Mouse (Mus musculus): Measurements from ENCODE around the gene Ptprb.

Gene Ptprb

DNA sequence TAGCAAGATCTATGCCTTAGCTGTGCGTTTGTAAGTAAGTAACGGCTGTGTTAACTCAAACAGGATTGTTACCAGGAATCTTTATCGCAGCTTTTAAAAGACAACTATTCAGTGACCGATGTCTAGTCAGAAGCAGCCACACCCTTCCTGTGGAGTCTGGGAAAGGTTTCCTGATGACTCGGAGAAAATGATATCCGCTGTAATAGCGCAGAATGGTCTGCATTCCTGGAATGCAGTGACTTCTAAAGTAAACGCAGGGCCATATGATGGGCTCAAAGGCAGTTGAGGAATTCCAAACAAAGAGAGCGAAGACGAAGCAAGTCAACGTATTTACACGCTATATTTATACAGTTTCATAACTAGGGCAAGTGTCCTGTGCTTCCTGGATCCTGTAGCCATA is 22.5 kb downstream of the Ptprb start:
- no peak for DNase-seq

DNA sequence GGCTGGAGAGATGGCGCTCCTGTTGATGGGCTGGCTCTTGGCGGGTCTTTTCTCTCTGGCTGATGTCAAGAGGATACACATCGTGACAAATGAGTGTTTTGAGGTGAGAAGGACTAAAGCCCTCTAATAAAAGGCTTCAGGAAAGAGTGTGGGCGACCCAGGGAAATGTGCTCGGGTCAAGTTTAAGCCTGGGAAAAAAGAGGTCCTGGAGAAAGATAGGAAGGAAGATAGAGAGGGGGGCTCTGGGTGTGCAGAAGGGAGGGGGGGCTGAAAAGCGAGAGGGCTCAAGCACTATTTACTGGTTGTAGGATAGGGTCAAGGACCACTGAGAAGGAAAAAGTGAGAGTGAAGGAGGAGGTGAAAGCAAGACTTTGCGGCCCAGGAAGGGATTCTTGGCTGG is 25.5 kb downstream of the Ptprb start:
- DNase-seq = no peak

DNA sequence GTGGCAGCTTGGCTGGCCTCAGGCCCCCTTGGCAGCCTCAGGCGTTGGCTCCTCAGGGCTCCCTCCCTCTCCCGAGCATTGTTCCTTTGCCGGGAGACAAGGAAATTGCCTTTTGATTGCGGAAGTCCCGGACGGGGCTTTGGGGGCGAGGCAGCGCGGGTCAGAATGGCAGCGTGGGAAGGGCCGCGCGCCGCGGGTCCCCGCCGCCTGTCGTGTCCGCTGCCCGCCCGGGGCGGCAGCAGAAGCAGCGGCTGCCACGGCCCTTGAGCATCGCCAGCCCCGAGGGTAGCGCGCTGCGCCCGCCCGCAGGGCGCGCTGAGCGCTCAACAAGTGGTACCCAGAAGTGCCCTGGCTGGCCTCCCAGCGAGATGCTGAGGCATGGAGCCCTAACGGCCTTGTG is 25.9 kb downstream of the Ptprb start:
- peak; percentile 15 for DNase-seq

DNA sequence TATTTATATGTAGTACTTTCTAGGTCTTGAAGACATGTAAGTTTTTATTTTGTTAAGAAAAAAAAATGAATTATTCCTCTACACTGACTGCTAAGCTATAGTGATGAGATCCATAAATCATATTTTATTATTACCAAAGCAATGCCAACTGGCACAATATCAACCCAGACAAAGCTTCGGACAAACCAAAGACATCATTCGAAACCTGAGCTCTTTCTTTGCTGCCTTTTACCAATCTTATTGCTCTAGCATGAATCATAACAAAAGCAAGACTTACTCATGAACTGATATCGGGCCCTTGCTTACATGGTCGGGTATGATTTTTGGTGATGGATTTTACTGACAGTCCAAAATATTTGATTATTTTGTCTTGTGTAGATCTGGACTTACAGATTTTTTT is 29.0 kb downstream of the Ptprb start:
- DNase-seq = no peak

DNA sequence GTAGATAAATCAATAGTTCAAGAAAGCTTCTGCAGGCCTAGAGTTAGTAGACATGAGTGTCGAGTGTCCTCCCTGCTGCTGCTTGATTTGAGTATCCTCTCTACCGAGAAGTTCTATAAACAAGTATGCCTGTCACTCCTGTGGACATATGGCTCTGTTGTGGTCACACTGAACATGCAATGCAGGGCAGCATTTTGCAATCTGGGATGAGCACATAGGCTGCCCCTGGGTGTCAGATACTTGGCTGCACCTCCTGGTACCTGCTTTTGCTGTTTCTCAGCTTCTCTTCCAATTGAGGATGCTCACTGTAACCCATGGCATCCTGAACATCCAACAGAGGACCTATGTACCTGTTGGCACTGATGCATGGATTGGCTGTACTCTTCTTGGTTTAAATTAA is 34.1 kb downstream of the Ptprb start:
- DNase-seq = no peak

DNA sequence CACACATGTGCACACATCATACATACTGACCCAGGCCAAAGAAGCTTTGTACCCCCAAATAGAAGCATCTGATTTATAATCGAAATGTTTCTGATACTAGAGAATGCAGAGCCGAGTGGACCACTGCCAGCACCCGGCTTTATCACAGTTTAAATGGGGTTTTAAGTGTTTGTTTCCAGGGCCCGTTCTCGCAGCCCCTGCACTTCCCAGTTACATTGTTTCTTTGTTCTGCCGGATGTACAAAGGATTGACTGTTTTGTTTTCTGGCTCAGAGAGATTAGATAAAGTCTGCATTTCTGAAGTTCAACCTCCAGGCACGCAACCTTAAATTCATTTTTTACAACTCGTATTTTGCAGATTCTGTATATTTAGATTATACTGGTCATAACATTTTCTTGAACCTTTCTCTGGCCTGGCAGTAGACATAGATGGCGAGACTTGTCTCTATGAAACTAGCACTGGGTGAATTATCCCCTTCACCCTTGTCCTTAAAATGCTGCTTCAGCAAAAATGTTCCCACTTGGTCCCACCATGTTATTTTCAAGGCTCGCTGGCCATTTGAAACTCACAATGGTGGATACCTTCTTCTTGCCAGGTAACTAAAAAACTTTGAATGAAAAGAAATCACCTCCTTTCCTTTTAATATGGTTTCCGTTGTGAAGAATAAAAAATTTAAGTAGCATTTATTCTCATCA is 35.3 kb downstream of the Ptprb start:
- DNase-seq = no peak

DNA sequence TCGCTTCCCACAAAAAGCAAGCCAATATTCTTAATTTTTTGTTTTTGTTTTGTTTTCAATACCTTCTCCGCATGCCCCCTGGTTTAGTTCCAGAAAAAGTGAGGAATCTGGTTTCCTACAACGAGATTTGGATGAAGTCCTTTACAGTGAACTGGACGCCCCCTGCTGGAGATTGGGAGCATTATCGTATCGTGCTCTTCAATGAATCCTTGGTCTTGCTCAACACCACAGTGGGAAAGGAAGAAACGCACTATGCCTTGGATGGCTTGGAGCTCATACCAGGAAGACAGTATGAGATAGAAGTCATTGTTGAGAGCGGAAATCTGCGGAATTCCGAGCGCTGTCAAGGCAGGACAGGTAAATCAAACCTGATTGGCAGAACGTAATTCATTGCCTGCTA is 43.9 kb downstream of the Ptprb start:
- DNase-seq = peak; percentile 84

DNA sequence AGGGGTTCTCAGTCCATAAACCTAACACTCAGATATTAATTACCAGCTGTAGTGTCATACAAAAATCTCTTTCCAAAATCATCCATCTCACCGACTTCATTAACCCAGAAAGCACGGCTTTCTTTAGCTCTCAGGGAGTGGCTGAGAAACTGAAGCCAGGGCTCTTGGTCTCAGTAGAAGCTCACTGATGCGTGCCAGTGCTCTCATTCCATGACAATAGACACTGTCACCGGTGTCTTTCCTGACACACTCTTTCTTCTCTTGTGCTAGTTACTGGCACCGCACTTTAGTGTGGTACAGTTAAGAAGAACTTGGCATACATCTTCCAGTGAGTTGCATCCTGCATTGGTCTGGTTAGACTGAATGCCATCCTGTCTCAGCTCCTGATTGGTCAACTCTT is 53.8 kb downstream of the Ptprb start:
- DNase-seq = no peak

DNA sequence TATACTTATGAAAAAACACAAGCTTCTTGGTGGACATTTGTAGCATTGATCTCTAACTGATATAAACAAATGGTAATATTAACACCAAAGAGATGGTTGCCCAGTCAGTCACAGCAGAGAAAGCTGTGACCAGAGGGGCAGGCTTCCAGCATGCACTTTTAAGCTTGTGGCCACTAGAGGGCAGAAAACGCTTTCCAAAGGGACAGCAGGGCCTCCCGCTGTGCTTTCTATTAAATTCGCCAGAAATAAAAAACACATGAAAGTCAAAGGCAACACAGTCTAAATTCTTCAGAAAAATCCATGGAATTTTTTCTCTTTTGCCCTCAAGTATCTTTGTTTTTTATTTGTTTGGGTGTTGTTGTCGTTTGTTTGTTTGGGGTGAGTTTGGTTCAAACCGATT is 55.1 kb downstream of the Ptprb start:
- DNase-seq = peak; percentile 78

DNA sequence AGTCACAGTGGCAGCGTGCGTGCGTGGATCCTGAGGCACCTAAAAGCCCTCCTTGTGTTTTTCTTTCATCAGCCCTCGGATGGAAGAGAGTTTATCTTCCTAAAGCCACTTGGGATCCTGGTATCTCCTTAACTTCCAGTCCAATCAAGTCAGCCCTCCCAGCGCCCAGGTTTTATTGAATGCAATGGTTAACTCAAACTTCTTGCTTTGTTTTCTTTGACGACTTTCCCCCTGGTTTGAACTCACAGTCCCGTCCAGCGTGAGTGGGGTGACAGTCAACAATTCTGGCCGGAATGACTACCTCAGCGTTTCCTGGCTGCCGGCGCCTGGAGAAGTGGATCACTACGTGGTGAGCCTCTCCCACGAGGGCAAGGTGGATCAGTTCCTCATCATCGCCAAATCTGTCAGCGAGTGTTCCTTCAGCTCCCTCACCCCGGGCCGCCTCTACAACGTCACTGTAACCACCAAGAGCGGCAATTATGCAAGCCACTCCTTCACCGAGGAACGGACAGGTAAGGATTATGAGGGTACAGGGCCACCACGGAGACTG is 55.7 kb downstream of the Ptprb start:
- no peak for DNase-seq

DNA sequence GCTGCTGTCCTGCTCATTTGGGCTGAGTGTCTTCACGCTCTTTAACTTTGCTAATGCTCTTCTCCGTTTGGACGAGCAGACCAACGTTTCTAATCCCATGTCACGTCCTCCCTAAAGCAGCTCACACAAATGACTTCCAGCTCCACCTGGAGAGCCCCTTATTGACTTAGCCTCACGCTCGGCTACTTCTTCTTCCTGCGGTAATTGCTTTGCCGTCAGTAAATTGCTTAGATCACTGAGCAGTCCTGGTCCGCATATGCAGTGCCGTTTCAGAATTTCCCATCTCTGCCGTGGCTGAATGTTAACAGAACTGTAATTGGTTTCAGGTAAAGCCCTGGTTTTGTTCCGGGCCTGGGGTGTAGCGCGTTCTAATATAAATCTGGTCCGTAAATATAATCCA is 58.3 kb downstream of the Ptprb start:
- DNase-seq = no peak

DNA sequence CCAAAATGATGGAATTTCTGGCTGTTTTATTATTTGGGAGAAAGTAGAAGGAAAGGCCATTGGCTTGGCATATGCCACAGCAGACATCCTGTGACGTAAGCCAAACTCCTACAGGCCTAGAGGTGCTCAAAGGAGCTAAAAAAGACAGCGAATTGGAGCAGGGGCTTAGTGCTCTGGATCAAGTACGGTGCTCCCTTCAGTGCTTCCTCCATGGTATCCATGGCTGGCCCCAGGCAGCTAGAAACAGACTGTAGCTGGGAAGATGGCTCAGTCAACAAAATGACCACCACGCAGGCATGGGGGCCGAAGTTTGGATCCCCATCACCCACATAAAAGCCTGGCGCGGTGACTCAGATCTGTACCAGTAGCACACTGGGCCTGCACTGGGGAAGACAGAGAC is 58.8 kb downstream of the Ptprb start:
- DNase-seq = no peak

DNA sequence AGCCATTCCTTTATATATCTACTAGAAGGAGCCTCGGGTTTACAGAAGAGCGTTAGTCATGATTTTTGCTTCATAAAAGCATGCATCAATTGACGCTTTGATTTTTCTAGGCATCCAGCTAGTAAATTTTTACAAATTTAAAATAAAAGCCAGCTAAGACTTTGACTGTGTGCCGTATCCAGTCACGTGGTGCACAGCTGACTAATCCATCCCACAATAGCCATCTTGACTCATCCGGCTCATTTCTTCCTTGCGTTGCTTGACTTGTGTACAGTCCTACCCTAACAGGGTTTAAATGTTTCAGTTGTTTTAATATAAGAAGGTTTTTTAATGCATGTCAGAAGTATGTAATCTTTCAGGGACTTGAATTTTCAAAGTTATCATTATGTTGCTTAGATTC is 60.0 kb downstream of the Ptprb start:
- DNase-seq = no peak

DNA sequence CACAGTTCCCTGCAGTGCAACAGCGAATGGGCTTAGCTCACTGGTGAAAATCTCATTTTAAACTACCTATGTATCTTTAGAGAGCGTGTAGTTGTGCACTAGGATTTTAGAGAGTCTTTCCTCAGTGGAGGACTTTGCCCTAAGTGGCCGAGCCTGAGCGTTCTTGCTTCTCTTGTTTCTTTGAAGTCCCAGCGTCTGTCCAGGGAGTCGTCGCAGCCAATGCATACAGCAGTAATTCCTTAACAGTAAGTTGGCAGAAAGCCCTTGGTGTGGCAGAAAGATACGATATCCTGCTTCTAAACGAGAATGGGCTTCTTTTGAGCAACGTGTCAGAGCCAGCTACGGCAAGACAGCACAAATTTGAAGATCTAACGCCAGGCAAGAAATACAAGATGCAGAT is 65.9 kb downstream of the Ptprb start:
- DNase-seq = no peak

DNA sequence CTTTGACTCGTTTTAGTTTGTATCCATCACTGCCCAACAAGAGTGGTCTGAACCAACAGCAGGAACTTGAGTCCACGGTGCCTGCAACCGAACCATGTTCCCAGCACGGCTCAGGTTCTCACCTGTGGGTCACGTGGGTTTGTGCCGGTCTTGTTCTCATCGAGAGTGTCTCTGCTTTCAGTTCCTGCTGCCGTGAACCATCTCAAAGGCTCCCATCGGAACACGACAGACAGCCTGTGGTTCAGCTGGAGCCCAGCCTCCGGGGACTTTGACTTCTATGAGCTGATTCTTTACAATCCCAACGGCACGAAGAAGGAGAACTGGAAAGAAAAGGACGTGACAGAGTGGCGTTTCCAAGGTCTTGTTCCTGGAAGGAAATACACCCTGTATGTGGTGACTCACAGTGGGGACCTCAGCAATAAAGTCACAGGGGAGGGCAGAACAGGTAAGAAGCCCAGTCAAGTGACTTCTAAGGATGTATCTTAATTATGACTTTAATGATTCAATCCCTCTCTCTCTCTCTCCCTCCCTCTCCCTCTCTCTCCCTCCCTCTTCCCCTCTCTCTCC is 71.4 kb downstream of the Ptprb start:
- DNase-seq = no peak

DNA sequence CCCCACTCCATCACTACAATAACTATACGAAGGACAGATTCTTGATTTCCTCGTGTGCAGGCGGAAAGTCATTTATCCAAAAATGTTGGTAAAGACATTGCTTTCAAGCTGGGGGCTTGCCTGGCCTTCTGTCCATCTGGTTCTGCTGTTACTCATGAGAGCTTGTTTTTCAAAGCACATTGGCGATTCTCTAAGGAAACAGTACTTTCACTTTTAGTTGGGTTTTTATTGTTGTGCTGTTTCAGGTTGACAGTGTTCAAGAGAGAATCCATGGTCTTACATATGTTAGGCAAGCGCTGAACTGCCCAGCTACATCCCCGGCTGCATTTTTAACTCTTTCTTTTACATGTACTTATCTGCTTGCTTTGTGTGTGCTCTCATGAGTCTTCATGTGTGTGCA is 73.7 kb downstream of the Ptprb start:
- DNase-seq = no peak

DNA sequence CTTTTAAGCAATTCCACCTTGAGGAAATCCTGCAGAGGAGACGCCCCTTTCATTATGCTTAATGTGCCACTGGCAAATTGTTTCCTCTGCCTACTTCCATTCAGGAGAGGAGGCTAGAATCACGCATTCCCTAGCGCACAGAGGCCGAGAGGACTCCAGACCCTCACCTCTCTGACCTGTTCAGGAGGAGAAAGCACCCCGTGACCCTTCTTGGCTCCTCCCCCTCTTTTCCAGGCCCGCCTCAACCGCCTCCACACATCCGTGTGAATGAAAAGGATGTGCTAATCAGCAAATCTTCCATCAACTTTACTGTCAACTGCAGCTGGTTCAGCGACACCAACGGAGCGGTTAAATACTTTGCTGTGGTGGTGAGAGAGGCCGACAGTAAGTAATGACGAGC is 75.2 kb downstream of the Ptprb start:
- DNase-seq = no peak

DNA sequence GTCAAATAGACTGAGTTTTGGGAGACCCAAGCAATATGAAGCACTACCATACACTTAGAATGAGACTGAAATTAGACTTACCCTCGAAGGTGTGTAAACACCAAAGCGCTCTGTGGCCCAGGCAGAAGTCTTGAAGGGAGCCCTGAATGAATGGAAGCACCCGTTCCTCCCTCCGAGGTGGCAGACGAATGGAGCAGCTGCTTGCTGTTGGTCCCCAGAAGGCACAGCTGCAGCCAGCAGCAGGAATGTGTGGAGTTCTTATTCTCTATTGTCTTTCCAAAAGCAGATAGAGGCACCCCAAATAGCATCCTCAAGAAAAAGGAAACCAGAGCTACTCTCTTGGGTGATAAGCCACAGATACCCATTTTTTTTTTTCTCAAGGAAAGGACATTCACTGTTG is 79.0 kb downstream of the Ptprb start:
- DNase-seq = no peak

DNA sequence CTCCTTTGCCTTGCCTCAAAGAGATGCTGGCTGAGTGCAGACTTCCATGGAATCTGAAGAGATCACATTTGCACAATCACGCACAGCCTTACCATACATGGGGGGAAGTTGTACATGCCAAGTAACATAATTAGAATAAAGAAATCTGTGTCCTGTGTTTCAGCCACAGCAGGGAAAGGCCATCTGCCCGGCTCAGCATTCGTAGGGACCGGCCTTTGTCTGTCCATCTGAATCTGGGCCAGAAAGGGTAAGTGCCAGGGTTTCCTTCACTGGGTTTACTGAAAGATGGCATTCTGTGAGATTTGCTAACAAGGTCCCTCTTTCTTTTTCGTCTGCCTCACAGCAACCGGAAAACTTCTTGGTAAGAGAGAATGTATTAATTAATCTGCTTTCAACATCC is 86.9 kb downstream of the Ptprb start:
- DNase-seq = peak; percentile 39

DNA sequence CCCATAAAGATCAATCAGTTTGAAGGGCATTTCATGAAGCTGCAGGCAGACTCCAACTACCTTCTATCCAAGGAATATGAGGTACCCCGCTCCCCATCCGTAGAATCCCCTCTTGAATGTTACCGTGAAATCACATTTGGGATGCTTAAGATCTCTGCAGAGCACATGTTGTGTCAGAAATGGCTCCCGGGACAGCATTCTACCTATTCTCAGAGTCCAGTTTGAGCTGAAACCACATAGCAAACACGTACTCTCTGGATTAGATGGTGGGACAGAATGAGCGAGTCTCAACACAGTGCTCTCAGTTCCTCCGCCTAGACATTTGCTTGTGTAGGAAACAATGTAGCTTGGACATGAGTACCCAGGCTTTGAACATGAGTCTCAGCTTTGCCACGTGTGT is 87.3 kb downstream of the Ptprb start:
- DNase-seq = no peak

DNA sequence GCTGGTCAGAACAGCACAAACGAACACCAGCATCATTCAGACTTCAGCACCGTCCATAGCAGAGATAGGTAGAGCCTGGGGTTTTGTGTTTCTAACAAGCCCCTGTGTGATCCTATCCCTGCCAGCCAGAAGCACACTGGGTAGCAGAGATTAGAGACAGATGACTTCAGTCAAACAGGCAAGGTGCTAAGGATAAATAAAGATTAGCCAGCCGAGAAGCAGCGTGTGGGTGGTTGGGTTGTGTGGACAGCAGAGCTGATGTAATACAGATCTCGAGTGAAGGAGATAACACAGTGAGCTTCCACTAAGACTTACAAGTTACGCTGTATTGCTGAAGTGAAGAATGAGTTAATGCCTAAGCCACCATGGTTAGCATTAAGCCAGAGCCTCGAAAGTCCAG is 89.4 kb downstream of the Ptprb start:
- no peak for DNase-seq

DNA sequence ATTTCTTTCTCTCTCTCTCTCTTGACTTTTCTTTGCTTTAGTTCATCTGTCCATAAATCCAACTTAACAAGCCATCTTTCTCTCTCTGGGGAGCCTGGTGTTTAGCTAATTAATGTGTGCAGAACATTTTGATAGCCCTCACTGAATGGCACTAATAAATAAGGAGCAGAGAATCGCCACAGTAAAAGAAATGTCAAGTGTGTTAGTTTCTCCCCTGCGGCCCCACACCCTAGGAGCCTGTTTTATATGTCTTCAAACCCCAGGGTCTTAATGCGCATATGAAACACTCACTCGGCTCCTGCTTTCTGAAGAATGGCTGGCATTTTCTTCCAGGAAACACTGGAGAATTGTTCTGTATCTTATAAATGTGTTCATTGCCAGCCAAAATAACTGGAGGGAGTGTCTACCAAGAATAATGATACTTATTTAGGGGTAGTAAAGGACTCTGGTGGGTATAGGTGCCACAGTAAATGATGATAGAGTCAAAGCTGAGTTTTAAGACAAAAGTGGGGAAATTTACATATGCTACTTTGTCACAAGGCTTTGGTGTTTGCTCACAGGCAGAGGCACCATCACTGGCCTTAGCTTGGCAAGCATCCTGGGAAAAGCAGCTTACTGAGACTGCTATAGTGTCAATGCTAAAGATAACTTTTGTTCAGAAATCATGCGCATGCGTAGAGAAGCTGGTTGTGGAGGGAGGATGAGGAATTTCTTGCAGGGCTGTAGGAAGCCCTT is 95.8 kb downstream of the Ptprb start:
- no peak for DNase-seq

DNA sequence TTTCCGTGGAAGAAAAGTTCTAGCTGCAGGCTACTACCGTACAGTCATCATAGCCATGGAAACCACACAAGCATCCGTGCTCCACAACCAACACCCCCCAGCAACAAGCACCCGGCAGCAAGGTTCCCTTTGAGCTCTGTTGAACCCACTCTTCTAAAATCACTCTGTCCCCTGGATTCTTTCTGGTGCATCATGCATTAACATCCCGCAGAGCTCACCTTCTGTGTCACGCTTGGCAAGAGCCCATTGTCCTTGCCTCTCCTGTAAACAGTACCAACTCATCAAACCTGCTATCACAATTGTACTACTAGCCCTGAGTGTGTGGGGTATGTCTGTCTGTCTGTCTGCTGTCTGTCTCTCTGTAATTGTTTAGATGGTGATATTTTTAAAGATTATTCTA is 98.8 kb downstream of the Ptprb start:
- DNase-seq = no peak

DNA sequence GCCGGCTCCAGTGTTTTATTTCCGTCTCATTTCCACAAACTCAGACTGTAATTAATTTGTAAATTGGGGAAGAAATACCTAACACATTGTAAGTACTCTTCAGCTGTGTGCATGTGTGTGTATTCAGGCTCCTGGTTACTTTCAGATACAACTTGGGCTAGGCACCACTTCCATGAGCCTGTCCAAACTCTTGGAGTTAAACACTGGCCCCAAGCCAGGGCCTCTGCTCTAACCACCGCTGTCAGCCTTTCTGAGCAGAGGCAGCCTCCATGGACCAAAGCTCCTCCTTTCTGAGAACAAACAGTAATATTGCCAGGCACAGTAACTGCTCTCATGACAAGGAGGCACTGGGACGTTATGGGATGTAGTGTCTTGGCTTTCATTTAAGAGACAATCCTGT is 101.5 kb downstream of the Ptprb start:
- DNase-seq = no peak
